Mouse (Mus musculus) large intestine, adult 2 months (tissue): ENCODE data around the gene Prss46. TPM values are rescaled to one million over a fixed set of nuclear protein-coding genes. Genes with fewer than 3 reads are reported as not detected.

Experiments
- DNase-seq: peaks from one replicate; pipeline ENCODE4 v3.0.0-alpha.2; 2012; ENCODE audit warnings: low read depth, low spot score
- WGBS: fragments of 180-500 bp; shearing (Covaris S2); methylation state at CpG from one replicate; pipeline ENCODE4 v1.1.7; 2018; 5-methylcytosine and 5-hydroxymethylcytosine counted together
- polyA plus RNA-seq: library from polyadenylated mRNA; depleted of rRNA; stranded (reverse); fragments of >200 nt; gene quantifications from 2 replicates; pipeline ENCODE4 v1.2.3, GENCODE M21; 2012; rRNA removed

Prss46 gene
- polyA plus RNA-seq, 1 experiment, result not detected

DNA sequence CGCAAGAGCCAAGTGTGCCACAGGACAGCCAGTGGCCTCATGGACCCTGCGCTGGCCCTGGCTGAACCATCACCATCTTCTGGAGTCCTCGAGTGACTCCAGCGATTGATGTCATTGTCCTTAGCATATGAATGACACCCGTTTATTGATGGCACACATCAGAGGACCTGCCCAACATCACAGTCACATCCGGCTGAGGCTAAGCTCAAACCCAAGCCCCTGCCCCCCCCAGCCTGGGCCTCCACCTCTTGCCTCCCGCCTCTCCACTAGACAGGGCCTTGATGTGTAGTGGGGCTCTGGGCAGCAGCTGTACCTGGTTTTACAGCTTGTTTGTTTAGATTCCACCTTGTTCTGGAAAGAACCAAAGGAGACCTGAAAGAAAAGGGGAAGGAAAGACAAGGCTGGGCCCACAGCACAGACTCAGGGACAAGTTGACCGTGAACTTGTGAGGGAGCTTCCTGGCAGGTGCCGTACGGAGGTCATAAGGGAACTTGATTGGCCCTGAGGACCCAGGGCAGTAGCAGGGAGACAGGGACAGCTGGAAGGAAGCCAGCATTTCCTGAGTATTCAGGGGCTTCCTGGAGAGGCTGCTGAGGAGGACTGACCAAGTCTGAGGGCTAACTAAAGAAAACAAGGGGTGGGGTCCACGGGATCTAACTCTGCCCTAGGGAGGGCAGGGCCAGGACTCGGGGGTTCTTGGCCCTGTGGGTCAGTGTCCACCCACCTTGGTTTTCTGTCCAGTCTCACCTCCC is 46.9 kb downstream of the Prss46 start:
- 82% methylated on average over 12 of the region's 12 CpGs for WGBS
- no peak for DNase-seq

GRCm38 (mm10) chr9:110892552-110892951 is 48.2 kb downstream of the Prss46 start:
- 89% methylated on average over 3 of the region's 3 CpGs for WGBS
- no peak for DNase-seq

GRCm38 (mm10) chr9:110893429-110893828 is 49.1 kb downstream of the Prss46 start:
- WGBS, result 86% methylated on average over 10 of the region's 10 CpGs
- no peak for DNase-seq

GRCm38 (mm10) chr9:110895507-110895906 is 51.2 kb downstream of the Prss46 start:
- WGBS, result 61% methylated on average over 5 of the region's 5 CpGs
- DNase-seq, result no peak

GRCm38 (mm10) chr9:110895994-110896393 is 51.7 kb downstream of the Prss46 start:
- 56% methylated on average over 7 of the region's 7 CpGs for WGBS
- no peak for DNase-seq

DNA sequence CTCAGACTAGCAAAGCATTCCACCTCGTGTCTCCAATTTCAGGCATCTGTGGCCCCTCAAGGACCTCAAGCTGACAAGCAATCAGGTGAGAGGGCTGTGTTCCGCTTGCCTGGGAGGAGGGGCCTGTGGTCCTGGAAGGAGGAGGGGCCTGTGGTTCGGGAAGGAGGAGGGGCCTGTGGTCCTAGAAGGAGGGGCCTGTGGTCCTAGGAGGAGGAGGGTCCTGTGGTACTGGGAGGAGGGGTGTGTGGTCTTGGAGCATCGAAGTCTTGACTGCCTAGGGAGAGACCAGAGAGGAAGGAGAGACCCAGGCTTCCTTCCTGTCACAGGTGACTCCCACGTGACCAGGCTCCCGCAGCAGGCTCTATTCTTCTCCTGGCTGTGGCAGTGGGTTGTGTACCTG is 52.3 kb downstream of the Prss46 start:
- no peak for DNase-seq
- WGBS, result 38% methylated on average over 6 of the region's 6 CpGs

GRCm38 (mm10) chr9:110899451-110900008 is 55.2 kb downstream of the Prss46 start:
- 57% methylated on average over 10 of the region's 10 CpGs for WGBS
- no peak for DNase-seq

DNA sequence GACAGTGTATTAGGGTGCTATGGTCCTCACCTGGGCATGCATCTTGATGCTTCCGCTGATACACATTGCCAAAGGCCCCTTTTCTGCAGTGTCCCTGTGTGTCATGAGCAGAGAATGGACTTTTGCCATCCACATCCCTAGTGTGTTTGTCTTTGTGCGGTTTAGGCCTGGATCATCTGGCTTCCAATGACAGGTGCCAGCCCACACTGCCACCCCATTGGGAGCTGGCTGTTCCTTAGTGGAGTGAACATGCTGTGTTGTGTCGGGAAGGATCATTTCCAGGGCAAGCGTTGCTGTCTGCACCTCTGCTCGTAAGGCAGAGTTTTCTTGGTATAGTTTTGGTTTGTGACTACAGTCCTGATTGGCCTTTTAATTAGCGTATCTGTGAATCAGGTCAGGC is 56.9 kb downstream of the Prss46 start:
- 94% methylated on average over 6 of the region's 6 CpGs for WGBS
- DNase-seq, result no peak

- DNase-seq, result no peak
- WGBS, result 78% methylated on average over 4 of the region's 4 CpGs
Measured at GRCm38 (mm10) chr9:110902271-110902670, 58.0 kb downstream of the Prss46 start.

Other genes with a start within 250 kb of the Prss46 start
- 4.9 and 5.7 TPM in 2 replicates for gene Nradd, start 220.1 kb upstream of the Prss46 start, polyA plus RNA-seq
- 19.3 and 25.2 TPM in 2 replicates for gene Nbeal2, start 190.3 kb upstream of the Prss46 start, polyA plus RNA-seq
- gene Ccdc12, start 188.0 kb upstream of the Prss46 start, polyA plus RNA-seq, result 128 and 129 TPM in 2 replicates
- gene Myl3, start 102.6 kb upstream of the Prss46 start, polyA plus RNA-seq, result 0.17 TPM in 1 of 2 replicates, not detected in the other
- gene Pth1r, start 97.4 kb upstream of the Prss46 start, polyA plus RNA-seq, result 7.9 and 8.8 TPM in 2 replicates
- not detected in 2 replicates for gene Prss42, start 46.3 kb upstream of the Prss46 start, polyA plus RNA-seq
- not detected in 2 replicates for gene Prss44, start 30.5 kb upstream of the Prss46 start, polyA plus RNA-seq
- not detected in 2 replicates for gene Prss43, start 17.8 kb upstream of the Prss46 start, polyA plus RNA-seq
- not detected in 2 replicates for gene Prss45, start 9.9 kb upstream of the Prss46 start, polyA plus RNA-seq
- not detected in 2 replicates for gene Prss50, start 13.5 kb downstream of the Prss46 start, polyA plus RNA-seq
- 7.7 and 19.7 TPM in 2 replicates for gene Als2cl, start 35.4 kb downstream of the Prss46 start, polyA plus RNA-seq
- gene Tmie, start 35.6 kb downstream of the Prss46 start, polyA plus RNA-seq, result 0.26 and 0.37 TPM in 2 replicates
- gene Fam240a, start 72.4 kb downstream of the Prss46 start, polyA plus RNA-seq, result not detected in 2 replicates
- gene Tdgf1, start 101.7 kb downstream of the Prss46 start, polyA plus RNA-seq, result not detected in 2 replicates
- gene Lrrc2, start 107.0 kb downstream of the Prss46 start, polyA plus RNA-seq, result 0.02 and 0.07 TPM in 2 replicates
- 0.98 and 1.8 TPM in 2 replicates for gene Rtp3, start 146.1 kb downstream of the Prss46 start, polyA plus RNA-seq
- 0.85 and 1.1 TPM in 2 replicates for gene Ltf, start 174.8 kb downstream of the Prss46 start, polyA plus RNA-seq
- 3.6 and 4.8 TPM in 2 replicates for gene Ccrl2, start 213.0 kb downstream of the Prss46 start, polyA plus RNA-seq